Mouse (Mus musculus) forebrain, embryonic 14.5 days (tissue): ENCODE measurements around the gene Noto. TPM values are rescaled to one million over a fixed set of nuclear protein-coding genes. Genes with fewer than 3 reads are reported as not detected.

Source experiments
- ATAC-seq: fragments of 200-750 bp; cut with Nextera tagmentation; 2 replicates; pipeline ENCODE4 v1.8.0; 2017; ENCODE audit warnings: mild to moderate bottlenecking, moderate library complexity
- DNase-seq: peaks from one replicate; pipeline ENCODE4 v3.0.0-alpha.2; 2015; ENCODE audit warnings: low spot score
- H3K27ac ChIP-seq: fragments of 300-500 bp; sonication (generic); 2 replicates; pipeline ENCODE4 v1.5.1; 2014; ENCODE audit warnings: low read depth, mild to moderate bottlenecking, control low read depth, low read length, moderate library complexity
- H3K27me3 ChIP-seq: fragments of 300-500 bp; sonication (generic); replicated peaks from 2 replicates; pipeline ENCODE4 v1.6.1; 2014; ENCODE audit warnings: low read length, control low read depth, mixed read lengths; ENCODE audit not compliant: control insufficient read depth, insufficient read depth
- H3K36me3 ChIP-seq: fragments of 300-500 bp; sonication (generic); 2 replicates; pipeline ENCODE4 v1.6.1; 2014; ENCODE audit warnings: low read length, control low read depth; ENCODE audit not compliant: control insufficient read depth, insufficient read depth
- H3K4me1 ChIP-seq: fragments of 300-500 bp; sonication (generic); 2 replicates; pipeline ENCODE4 v1.6.1; 2014; ENCODE audit warnings: antibody characterized with exemption, low read length, control low read depth; ENCODE audit not compliant: control insufficient read depth, insufficient read depth
- H3K4me2 ChIP-seq: fragments of 300-500 bp; sonication (generic); 2 replicates; pipeline ENCODE4 v1.6.1; 2014; ENCODE audit warnings: mild to moderate bottlenecking, control low read depth, low read length
- H3K4me3 ChIP-seq: fragments of 300-500 bp; sonication (generic); 2 replicates; pipeline ENCODE4 v1.5.1; 2014; ENCODE audit warnings: low read depth, low read length, control low read depth
- H3K9ac ChIP-seq: fragments of 300-500 bp; sonication (generic); 2 replicates; pipeline ENCODE4 v1.6.1; 2014; ENCODE audit warnings: mild to moderate bottlenecking, low read length, control low read depth, moderate library complexity
- H3K9me3 ChIP-seq: fragments of 300-500 bp; sonication (generic); replicated peaks from 2 replicates; pipeline ENCODE4 v1.6.1; 2016; ENCODE audit warnings: low read length, control low read depth, mixed read lengths; ENCODE audit not compliant: control insufficient read depth
- WGBS: fragments of 180-500 bp; shearing (Covaris S2); extraction: QIAGEN DNeasy Blood & Tissue Kit; methylation state at CpG from one replicate; pipeline ENCODE4 v1.1.7; 2014; 5-methylcytosine and 5-hydroxymethylcytosine counted together
- polyA plus RNA-seq: library from polyadenylated mRNA; unstranded; fragments of >200 nt; fragmentation: Nextera tagmentation; extraction: Ambion mirVana; gene quantifications from 2 replicates; pipeline ENCODE4 v1.2.1, GENCODE M21; 2014

Gene Noto
- polyA plus RNA-seq, 1 experiment from 2014 or later = not detected

DNA sequence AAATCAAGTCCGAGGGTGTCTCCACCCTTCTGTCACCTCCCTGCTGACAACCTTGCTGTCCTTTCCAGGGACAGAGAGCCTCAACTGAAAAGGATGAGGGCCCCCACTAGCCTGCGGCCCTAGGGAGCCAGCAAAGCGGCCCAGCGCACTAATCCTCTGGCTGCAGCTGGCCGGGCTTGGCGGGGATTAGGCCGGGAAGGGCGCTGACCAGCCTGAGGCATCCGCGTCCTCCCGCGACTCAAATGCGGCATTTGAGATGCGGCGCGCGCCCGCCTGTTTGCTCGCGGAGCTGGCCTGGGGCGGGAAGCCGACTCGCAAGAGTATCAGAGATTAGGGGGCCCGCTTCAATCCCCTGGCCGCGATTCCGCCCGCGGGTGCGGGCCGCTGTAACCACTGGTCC lies 14.7 kb upstream of the Noto start:
- DNase-seq (peak; percentile 22), ATAC-seq (no peak)

DNA sequence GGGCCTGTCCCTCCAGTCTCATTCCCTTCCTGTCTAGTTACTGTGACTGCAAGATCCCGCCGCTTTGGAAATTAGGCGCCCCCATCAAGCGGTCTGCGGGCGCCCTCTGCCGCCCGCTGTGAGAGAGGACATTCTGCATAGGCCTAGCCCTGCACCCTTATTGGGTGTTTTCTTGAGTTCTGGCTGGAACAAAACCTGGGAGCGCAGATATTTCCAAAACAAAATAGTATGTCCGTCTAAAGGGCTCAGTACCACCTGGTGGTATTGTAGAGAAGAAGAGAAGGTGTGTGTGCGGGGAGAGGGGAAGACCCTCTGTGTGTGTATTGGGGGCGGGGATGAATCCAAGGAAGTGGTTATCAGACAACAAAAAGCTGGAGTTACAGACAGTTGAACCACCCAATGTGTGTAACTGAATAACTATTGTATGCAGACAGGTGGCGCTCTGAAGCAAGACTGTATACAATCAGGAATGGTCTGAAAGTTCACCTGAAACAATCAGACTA lies 12.9 kb upstream of the Noto start:
- Histone ChIP-seq H3K9me3 (no peaks in the 10 kb centered on the region), H3K4me1 (no peaks in the 10 kb centered on the region), H3K27me3 (peaks cover 24% of the 10 kb centered on the region), H3K27ac (no peak overlapping the region), H3K36me3 (no peaks in the 10 kb centered on the region), H3K9ac (no peak overlapping the region), H3K4me3 (no peak overlapping the region), H3K4me2 (no peak overlapping the region)
- DNase-seq (peak; percentile 88), ATAC-seq (peak; percentile 94)
- 11% methylated on average over 13 of the region's 13 CpGs for WGBS

More for the DNA sequence above, 14.7 kb upstream of the Noto start:
- WGBS = 2% methylated on average over 31 of the region's 31 CpGs
- Histone ChIP-seq H3K27ac (no peak overlapping the region), H3K9ac (peak overlapping the region; percentile 53), H3K4me1 (no peaks in the 10 kb centered on the region), H3K4me3 (peak overlapping the region; percentile 22), H3K9me3 (no peaks in the 10 kb centered on the region), H3K27me3 (peaks cover 24% of the 10 kb centered on the region), H3K4me2 (peak overlapping the region; percentile 44), H3K36me3 (no peaks in the 10 kb centered on the region)

DNA sequence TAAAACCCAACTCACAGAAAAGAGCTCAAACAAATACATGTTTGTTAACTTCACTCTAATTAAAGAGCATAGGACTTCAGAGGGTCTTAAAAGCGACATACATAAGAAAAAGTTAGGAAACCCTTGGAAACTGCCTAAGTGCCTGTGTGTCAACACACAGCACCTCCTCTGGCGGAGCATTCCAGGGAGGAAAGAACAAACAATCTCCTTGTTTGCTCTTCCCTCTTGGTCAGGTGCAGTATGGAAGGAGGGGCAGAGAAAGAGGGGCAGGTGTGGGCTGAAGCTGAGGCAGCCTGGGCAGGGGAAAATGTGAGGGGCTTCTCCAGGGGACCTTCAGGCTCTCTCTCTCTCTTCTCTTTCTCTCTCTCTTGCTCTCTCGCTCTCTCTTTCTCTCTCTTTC lies 7.9 kb upstream of the Noto start:
- 53% methylated on average over 3 of the region's 3 CpGs for WGBS
- no peak overlapping the region for H3K4me3 ChIP-seq
- no peaks in the 10 kb centered on the region for H3K4me1 ChIP-seq
- no peaks in the 10 kb centered on the region for H3K9me3 ChIP-seq
- H3K4me2 ChIP-seq = no peak overlapping the region
- no peak overlapping the region for H3K9ac ChIP-seq
- no peak overlapping the region for H3K27ac ChIP-seq
- H3K36me3 ChIP-seq = no peaks in the 10 kb centered on the region
- ATAC-seq = no peak
- H3K27me3 ChIP-seq = no peaks in the 10 kb centered on the region
- no peak for DNase-seq

DNA sequence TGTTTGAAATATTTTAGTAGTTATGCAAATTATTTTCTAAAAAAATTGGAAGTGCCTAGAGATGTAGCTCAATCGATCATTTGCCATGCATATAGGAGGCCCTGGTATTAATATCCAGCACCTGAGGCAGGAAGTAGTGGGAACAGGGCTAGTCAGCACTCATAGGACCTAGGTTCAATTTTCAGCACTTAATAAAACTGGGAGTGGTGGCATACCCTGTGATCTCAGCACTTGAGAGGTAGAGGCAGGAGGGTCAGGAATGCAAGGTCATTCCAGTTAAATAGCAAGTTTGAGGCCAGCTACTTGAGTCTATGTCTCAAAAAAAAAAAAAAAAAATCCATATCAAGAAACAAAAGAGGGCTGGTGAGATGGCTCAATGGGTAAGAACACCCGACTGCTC lies 4.5 kb upstream of the Noto start:
- ATAC-seq = no peak
- 93% methylated on average over 2 of the region's 2 CpGs for WGBS

DNA sequence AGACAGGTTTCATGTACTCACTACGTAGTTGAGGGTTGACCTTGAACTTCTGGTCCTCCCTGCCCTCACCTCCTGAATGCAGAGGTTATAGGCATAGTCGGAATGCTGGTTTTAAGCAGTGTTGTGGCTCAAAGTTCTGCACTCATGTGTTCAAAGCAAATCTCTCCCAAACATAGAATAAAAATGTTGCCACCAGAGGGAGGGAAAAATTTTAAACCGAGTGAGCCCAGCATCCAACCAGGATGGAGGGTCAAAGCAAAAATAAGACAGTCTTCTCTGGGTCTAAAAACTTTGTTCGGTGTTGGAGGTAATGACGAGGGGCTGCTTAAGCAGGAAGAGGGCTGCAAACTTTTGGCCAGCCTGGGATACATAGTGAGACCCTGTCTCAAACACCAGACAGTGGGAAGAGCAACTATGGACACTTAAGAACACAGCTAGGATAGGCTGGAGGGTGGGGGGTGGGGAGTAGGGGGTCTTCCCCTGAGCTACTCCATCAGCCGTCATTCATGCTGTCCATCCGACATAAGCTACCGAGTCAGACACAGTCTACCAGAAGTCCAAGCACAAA lies 7.7 kb downstream of the Noto start:
- no peaks in the 10 kb centered on the region for H3K4me1 ChIP-seq
- DNase-seq (no peak), ATAC-seq (peak; percentile 79)
- no peaks in the 10 kb centered on the region for H3K27me3 ChIP-seq
- WGBS = 54% methylated on average over 8 of the region's 8 CpGs
- no peaks in the 10 kb centered on the region for H3K9me3 ChIP-seq
- H3K9ac ChIP-seq = peak overlapping the region; percentile 72
- H3K36me3 ChIP-seq = no peaks in the 10 kb centered on the region
- H3K27ac ChIP-seq = no peak overlapping the region
- H3K4me3 ChIP-seq = peak overlapping the region; percentile 74
- peak overlapping the region; percentile 85 for H3K4me2 ChIP-seq

More for the DNA sequence above, 4.5 kb upstream of the Noto start:
- H3K36me3 ChIP-seq = no peaks in the 10 kb centered on the region
- no peak for DNase-seq
- no peak overlapping the region for H3K9ac ChIP-seq
- no peaks in the 10 kb centered on the region for H3K27me3 ChIP-seq
- H3K4me3 ChIP-seq = no peak overlapping the region
- no peak overlapping the region for H3K4me2 ChIP-seq
- H3K27ac ChIP-seq = no peak overlapping the region
- no peaks in the 10 kb centered on the region for H3K4me1 ChIP-seq
- H3K9me3 ChIP-seq = no peaks in the 10 kb centered on the region

DNA sequence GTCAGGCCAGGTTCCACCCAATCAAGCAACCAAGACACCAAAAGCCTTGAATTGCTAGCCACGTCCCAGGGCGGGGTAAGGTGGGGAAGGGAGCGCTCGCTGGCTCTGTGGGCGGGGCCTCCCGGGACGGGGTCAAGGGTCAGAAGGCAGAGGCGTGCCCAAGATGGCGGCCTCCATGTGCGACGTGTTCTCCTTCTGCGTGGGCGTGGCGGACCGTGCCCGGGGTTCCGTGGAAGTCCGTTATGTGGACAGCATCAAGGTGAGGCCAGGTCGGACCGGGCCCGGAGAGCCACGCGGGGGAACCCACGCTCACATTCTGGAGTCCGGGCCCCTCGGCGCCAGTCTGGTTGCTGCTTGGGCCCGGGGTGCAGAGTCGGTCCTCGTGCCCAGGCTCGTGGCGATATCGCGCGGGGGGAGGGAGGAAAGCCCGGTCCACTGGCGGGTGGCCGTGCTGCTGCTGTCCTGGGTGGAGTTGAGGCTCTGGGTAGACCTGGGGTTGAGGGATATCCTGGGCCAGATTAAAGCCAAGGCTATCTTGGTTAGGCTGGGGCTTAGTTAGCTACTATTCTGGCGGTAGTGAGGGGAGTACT lies 8.3 kb downstream of the Noto start, which contains the start of gene Smyd5:
Gene Smyd5 (plus strand): TSS at position 148 of the 590 bp plus-strand sequence.
- H3K9ac ChIP-seq = peak within 1 kb of the TSS; percentile 72
- no peak within 1 kb of the TSS for H3K27ac ChIP-seq
- DNase-seq = peak; percentile 70
- WGBS = 1% methylated on average over 36 of the region's 39 CpGs
- peak; percentile 89 for ATAC-seq
- peak within 1 kb of the TSS; percentile 85 for H3K4me2 ChIP-seq
- H3K27me3 ChIP-seq = no peaks in the 10 kb centered on the region
- peak within 1 kb of the TSS; percentile 74 for H3K4me3 ChIP-seq
- H3K9me3 ChIP-seq = no peaks in the 10 kb centered on the region
- H3K36me3 ChIP-seq = no peaks in the 10 kb centered on the region
- H3K4me1 ChIP-seq = no peaks in the 10 kb centered on the region

DNA sequence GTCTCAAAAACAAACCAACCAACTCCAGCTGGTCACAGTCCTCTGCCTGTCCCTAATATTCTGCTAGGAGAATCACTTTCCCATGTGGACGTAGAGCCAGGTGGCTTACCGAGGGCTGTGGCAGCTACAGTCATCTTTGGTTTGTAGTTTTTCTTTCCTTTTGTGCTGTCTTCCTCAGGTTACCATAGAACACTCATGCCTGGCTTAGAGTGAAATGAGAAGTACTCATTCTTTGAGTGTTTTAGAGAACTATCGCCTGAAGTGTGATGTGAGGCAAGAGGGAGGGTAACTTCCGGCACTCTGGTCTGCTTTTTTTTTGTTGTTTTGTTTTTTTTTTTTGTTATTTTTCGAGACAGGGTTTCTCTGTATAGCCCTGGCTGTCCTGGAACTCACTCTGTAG lies 10.2 kb downstream of the Noto start:
- H3K9ac ChIP-seq = no peak overlapping the region
- no peaks in the 10 kb centered on the region for H3K27me3 ChIP-seq
- DNase-seq (no peak), ATAC-seq (no peak)
- no peaks in the 10 kb centered on the region for H3K9me3 ChIP-seq
- peaks cover 5% of the 10 kb centered on the region; the same call in 1 of the 2 replicates for H3K36me3 ChIP-seq
- H3K4me2 ChIP-seq = no peak overlapping the region
- no peaks in the 10 kb centered on the region for H3K4me1 ChIP-seq
- no peak overlapping the region for H3K4me3 ChIP-seq
- 85% methylated on average over 5 of the region's 5 CpGs for WGBS
- H3K27ac ChIP-seq = no peak overlapping the region

DNA sequence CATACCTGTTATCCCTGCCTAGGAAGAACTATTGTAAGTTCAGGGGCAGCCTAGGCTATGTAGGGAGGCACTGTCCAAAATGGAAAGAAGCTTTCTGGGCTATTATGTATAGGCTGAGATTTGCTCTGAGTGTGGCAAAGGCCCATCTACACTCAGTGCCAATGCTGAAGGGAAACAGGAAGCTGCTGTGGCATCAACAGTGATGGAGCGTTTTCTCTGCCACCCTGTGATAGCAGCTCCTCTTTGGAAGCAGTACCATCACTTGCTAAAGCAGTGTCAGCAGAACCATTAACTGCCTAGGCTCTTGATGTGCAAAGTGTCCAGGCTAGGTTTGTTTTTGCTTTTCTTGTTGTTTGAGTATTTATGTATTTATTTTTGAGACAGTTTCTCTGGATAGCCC lies 12.5 kb downstream of the Noto start:
- H3K4me2 ChIP-seq = no peak overlapping the region
- H3K9ac ChIP-seq = no peak overlapping the region
- no peaks in the 10 kb centered on the region for H3K9me3 ChIP-seq
- peaks cover 19% of the 10 kb centered on the region; the same call in 1 of the 2 replicates for H3K36me3 ChIP-seq
- no peak overlapping the region for H3K27ac ChIP-seq
- no peak for ATAC-seq
- H3K4me1 ChIP-seq = no peaks in the 10 kb centered on the region
- no peak for DNase-seq
- no peak overlapping the region for H3K4me3 ChIP-seq
- no peaks in the 10 kb centered on the region for H3K27me3 ChIP-seq
- WGBS = 87% methylated on average over 1 of the region's 1 CpGs

DNA sequence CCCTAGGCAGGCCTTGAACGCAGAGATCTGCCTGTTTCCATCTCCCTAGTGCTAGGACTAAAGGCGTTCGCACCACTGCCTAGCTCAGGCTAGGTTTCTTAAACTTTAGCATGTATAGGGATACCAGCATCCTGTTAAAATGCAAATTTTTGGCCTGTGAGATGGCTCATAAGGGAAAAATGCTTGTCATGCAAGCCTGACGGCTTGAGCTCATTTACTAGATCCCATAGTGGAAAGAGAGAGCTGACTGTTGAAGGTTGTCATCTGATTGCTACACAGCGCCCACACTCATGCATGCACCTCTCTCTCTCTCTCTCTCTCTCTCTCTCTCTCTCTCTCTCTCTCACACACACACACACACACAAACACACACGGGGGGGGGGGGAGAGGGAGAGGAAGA lies 12.9 kb downstream of the Noto start:
- Histone ChIP-seq H3K27ac (no peak overlapping the region), H3K4me3 (no peak overlapping the region), H3K4me1 (no peaks in the 10 kb centered on the region), H3K36me3 (peaks cover 23% of the 10 kb centered on the region; the same call in 1 of the 2 replicates), H3K9ac (no peak overlapping the region), H3K4me2 (no peak overlapping the region), H3K9me3 (no peaks in the 10 kb centered on the region), H3K27me3 (no peaks in the 10 kb centered on the region)
- 88% methylated on average over 5 of the region's 6 CpGs for WGBS
- ATAC-seq (no peak), DNase-seq (no peak)
